Mouse (Mus musculus) thymus, postnatal 10 days (tissue): ENCODE measurements around the gene Map4k3.

Experiments used
- DNase-seq, 2 experiments: peaks; one replicate each; pipeline ENCODE4 v3.0.0; 2021; ENCODE audit warnings: low spot score in 2 of 2

Gene Map4k3

GRCm38 (mm10) chr17:80729825-80730224 is 1.5 kb upstream of the Map4k3 start:
- DNase-seq, result no peak

GRCm38 (mm10) chr17:80729080-80729749 is 930 bp upstream of the Map4k3 start:
- no peak for DNase-seq

GRCm38 (mm10) chr17:80727341-80727951 is 839 bp downstream of the Map4k3 start:
- peak; percentile 32 to 34 for DNase-seq

DNA sequence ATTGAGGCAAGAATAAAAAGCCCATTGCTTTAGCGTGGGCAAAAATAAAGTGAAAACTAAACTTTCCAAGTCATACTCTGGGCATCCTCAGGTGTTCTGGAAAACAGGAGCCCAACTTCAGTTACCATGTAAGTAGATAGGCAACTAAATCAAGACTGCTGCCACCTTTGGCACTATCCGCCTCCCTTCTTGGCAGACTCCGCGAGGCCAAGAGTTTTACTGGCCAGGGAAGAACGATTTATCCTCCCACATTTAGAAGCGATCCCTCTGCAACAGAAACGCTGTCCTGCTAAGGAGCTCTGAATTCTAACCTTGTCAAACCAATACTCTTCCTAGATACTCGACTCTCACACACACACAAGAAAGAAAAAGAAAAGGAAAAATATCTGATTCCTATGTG is 1.5 kb downstream of the Map4k3 start:
- no peak for DNase-seq

- no peak for DNase-seq
These were observed 5.2 kb downstream of the Map4k3 start for GRCm38 (mm10) chr17:80723092-80723491.

DNA sequence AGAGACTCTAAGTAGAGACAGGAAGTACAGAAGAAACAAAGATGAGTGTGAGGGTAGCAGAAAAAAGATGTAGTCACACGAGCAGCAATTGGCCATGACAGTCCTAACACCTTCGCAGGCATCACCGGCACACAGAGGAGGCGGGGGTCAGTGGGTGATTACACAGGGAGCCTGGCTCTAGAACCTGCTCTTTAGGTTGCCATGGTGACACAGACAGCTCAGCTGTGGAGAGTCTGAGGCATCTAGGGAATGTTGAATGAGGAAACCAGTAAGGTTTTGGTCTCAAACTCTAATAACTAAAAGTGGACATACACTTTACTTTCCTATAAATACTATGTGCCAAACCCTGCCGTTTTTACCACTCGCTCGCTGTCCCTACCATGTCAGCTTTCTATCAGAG is 6.6 kb downstream of the Map4k3 start:
- DNase-seq, result no peak

- no peak for DNase-seq
These were observed 9.0 kb downstream of the Map4k3 start for GRCm38 (mm10) chr17:80719309-80719708.

DNA sequence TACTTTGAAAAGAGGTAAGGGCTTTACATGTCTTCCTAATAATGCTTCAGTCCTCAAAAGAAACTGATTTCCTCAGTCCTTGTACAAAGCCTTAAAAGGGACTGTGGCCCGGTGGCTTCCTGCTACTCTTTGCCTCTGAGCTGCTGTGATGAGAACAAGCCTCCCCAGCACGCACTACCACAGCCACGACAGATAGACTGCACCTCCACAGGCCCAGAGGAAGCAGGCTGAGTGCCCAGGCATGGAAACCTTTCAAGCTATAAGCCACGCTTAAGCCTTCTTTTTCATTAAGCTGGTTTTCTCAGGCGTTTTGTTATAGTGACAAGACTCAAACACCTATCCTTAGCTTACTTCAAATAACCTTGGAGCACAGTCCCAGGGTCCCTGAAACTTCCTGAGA is 10.0 kb downstream of the Map4k3 start:
- no peak for DNase-seq

DNA sequence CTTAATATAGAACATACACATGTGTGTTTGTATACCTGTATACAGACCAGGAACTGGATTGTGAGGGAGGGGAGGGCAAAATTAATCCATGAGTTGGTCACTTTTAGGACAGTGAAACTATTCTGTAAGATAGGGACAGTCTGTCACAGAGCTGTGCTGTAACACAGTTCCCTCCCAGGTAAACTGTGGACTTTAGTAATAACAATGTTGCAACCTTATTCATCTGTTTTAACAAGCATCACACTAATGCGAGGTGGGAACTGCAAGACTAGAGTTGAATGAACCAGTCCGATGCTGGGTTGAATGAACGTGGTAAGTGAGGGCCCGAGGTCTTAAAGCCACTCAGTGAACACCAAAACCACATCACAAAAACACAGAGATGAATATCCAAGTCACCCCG is 14.7 kb downstream of the Map4k3 start:
- no peak for DNase-seq

DNA sequence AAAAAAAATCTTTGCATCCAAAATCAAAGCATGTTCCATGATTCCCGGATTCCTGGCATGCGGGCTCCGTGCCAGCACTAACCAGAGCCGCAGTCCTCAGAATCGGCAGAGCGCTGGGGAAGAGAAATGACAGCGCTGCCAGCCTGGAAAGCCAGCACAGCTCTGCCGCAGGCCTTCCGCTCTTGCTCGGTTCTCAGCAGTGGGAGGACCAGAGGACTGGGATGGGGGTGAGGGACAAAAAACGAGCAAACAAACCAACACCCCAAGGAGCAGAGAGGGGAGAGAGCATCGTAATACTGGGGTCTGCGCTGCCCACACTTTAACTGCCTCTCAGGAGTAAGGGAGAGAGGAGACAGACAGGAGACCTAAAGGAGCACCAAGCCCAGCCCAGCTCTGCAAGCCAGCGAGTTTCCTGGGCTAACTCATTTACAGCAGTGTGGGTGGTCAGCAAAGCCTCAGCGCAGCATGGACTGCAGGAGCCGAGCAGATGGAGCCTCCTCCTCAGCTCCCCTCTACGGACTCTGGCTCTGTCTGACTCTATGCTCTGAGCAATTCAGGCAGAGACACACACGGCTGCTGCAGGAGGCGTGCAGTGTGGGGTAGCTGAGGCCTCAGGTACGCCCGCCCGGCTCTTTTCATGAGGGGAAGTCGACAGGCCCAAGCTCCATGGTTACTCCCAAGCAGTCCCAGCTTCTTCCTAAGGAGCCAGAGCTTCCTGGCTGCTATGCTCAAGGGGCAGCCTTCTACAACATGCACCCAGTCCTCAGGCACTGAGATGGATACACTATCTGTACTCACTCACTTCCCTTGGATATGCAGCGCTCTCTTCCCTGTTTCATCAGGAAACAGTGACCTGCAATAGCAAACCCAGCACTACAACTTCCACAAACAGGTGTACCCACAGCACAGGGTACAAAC is 18.1 kb downstream of the Map4k3 start:
- DNase-seq, result no peak

GRCm38 (mm10) chr17:80708803-80709202 is 19.5 kb downstream of the Map4k3 start:
- no peak for DNase-seq

GRCm38 (mm10) chr17:80707176-80707575 is 21.1 kb downstream of the Map4k3 start:
- no peak for DNase-seq

- no peak for DNase-seq
These were observed 21.7 kb downstream of the Map4k3 start for GRCm38 (mm10) chr17:80706608-80707007.

- no peak for DNase-seq
These were observed 26.6 kb downstream of the Map4k3 start for GRCm38 (mm10) chr17:80701687-80702086.

DNA sequence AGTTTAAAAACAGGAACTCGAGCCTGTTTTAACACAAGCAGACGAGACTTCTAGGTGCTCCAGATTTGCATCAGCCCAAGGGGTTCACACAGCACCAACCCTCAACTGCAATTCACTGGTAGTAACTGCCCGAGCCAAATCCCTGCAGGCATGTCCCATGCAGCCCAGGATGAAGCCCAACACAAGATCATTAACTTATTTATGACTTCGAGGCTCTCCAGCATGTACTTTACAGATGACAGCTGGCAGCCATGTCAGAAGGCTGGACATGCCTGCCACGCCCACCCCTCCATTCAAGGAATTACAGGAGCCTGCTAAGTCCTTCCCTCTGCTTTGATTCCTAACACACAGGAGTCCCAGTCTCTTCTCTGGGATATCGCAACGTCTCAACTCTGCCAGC is 29.4 kb downstream of the Map4k3 start:
- no peak for DNase-seq

DNA sequence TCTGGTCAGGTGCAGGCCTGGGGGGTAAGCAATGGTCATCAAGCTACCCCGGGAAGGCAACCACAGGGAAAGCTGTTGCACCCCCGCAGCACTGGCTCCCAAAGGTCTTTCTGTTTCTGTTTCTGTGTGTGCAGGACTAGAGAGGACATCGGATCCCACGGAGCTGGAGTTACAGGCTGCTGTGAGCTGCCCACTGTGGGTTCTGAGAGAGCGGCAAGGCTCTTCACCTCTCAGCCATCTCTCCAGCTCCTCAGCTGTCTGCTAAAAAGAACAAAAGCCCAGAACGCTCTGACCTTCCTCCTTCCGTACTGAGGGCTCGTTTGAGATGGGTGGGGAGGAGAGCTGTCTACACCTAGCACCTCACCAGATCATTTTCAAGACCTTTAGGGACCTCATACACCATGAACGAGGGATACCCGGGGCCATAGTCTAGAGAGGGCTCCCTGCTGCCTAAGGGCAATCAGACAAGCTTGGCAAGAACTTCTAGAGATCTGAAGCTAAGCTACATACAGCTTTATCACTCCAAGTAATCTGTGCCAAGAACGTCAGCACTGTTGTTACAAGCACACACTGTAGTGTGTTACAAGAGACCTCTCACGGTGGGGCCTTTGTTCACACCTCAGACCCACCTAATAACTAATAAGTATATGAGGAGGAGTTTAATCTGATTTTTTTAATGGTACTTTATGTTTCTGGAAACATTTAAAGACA is 29.9 kb downstream of the Map4k3 start:
- DNase-seq, result no peak

DNA sequence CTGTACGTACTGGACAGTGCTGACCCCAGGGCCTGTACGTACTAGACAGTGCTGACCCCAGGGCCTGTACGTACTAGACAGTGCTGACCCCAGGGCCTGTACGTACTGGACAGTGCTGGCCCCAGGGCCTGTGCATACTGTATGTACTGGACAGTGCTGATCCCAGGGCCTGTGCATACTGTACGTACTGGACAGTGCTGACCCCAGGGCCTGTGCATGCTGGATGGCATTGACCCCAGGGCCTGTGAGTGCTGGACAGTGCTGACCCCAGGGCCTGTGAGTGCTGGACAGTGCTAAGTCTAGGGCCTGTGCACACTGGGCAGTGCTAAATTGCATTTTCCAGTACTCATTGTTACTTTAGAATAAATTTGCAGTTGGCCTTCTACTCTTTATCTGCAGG is 31.3 kb downstream of the Map4k3 start:
- no peak for DNase-seq

DNA sequence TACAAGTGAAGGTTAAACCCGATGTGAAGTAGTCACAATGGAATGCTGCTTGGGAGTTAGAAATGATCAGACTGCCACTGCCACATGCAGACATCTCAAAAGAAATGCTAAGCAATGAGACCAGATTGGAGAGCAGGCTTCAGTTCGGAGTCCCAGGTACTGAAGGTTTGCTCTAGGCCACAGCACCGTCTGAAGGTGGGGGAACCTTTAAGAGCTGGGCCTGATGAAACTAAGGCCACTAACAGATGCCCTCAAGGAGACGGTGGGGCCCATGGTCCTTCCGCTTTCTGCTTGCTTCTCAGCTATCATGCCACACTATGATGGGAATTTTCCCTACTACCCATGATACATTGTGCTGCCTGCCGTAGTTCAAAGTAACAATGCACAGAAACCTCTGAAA is 32.1 kb downstream of the Map4k3 start:
- DNase-seq, result no peak

- no peak for DNase-seq
These were observed 34.6 kb downstream of the Map4k3 start for GRCm38 (mm10) chr17:80693707-80694106.

DNA sequence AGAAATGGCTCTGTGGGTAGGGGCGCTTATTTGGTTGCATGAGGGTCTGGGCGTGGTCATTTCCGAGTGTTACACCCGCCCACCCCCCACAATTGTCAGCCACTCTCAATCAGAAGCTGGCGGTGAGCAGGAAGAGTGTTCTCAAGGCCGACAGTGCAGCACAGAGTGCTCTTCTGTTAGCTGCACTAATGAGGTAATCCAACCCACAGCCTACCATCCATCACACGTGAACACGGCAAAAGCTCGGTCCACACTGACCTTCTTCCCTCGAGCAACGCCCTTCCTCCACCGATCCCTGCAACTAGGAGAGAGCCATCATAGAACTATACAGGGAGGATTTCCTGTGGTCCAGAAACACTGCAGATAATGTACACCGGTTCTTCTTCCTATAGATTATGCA is 36.1 kb downstream of the Map4k3 start:
- no peak for DNase-seq

DNA sequence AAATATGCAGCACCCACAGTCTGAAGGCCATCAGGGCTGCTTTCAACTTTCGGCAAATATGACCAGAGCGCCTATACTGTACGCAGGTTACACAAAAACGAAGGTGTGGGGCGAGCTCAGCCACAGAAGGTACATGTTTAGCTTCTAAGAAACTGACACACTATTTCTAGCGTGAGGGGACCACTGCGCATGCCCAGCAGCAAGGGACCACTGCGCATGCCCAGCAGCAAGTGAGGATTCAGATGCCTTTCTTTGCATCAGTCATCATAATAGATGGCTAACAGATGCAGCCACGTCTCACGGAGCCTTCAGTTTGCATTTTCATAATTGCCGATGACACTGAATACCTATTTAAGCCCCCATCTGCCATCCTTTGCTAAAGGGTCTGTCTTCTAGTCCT is 39.6 kb downstream of the Map4k3 start:
- DNase-seq, result no peak

- DNase-seq, result no peak
These were observed 42.2 kb downstream of the Map4k3 start for GRCm38 (mm10) chr17:80686066-80686465.
